Mouse (Mus musculus) heart, embryonic 11.5 days (tissue): ENCODE data around the gene Sox5. TPM values are rescaled to one million over a fixed set of nuclear protein-coding genes. Genes with fewer than 3 reads are reported as not detected.

ENCODE experiments used
- ATAC-seq: fragments of 200-750 bp; cut with Nextera tagmentation; replicated peaks from 2 replicates; pipeline ENCODE4 v1.8.0; 2017; ENCODE audit warnings: moderate library complexity; ENCODE audit not compliant: insufficient number of reproducible peaks, low FRiP score, low TSS enrichment
- H3K27ac ChIP-seq: fragments of 300-500 bp; sonication (generic); 2 replicates; pipeline ENCODE4 v1.5.1; 2014; ENCODE audit warnings: mild to moderate bottlenecking, low read depth, low read length
- H3K27me3 ChIP-seq: fragments of 300-500 bp; sonication (generic); 2 replicates; pipeline ENCODE4 v1.6.1; 2014; ENCODE audit warnings: mild to moderate bottlenecking, low read length, mixed read lengths; ENCODE audit not compliant: control insufficient read depth, insufficient read depth
- H3K36me3 ChIP-seq: fragments of 300-500 bp; sonication (generic); 2 replicates; pipeline ENCODE4 v1.6.1; 2014; ENCODE audit warnings: mild to moderate bottlenecking, low read length, moderate library complexity, mixed read lengths; ENCODE audit not compliant: control insufficient read depth, insufficient read depth
- H3K4me1 ChIP-seq: fragments of 300-500 bp; sonication (generic); 2 replicates; pipeline ENCODE4 v1.6.1; 2014; ENCODE audit warnings: low read length; ENCODE audit not compliant: control insufficient read depth, insufficient read depth
- H3K4me2 ChIP-seq: fragments of 300-500 bp; sonication (generic); 2 replicates; pipeline ENCODE4 v1.6.1; 2014; ENCODE audit warnings: mild to moderate bottlenecking, moderate library complexity
- H3K4me3 ChIP-seq: fragments of 300-500 bp; sonication (generic); 2 replicates; pipeline ENCODE4 v1.5.1; 2014; ENCODE audit warnings: low read depth, low read length
- H3K9ac ChIP-seq: fragments of 300-500 bp; sonication (generic); 2 replicates; pipeline ENCODE4 v1.6.1; 2014; ENCODE audit warnings: mild to moderate bottlenecking, low read depth, low read length, moderate library complexity
- H3K9me3 ChIP-seq: fragments of 300-500 bp; sonication (generic); replicated peaks from 2 replicates; pipeline ENCODE4 v1.6.1; 2016; ENCODE audit warnings: low read length; ENCODE audit not compliant: control insufficient read depth
- WGBS: fragments of 180-500 bp; shearing (Covaris S2); extraction: QIAGEN DNeasy Blood & Tissue Kit; methylation state at CpG from one replicate; pipeline ENCODE4 v1.1.7; 2014; ENCODE audit not compliant: insufficient replicate concordance; 5-methylcytosine and 5-hydroxymethylcytosine counted together
- polyA plus RNA-seq: library from polyadenylated mRNA; unstranded; fragments of >200 nt; fragmentation: Nextera tagmentation; extraction: Ambion mirVana; gene quantifications from 2 replicates; pipeline ENCODE4 v1.2.1, GENCODE M21; 2014

The Sox5 gene
- polyA plus RNA-seq, 1 experiment from 2014 or later = 16.2 TPM

- Histone ChIP-seq H3K27ac (no peak overlapping the region), H3K27me3 (no peaks in the 10 kb centered on the region), H3K4me1 (no peaks in the 10 kb centered on the region), H3K9ac (no peak overlapping the region), H3K4me2 (no peak overlapping the region), H3K36me3 (no peaks in the 10 kb centered on the region), H3K9me3 (no peaks in the 10 kb centered on the region), H3K4me3 (no peak overlapping the region)
- ATAC-seq = no peak
- WGBS = 79% methylated on average over 9 of the region's 9 CpGs
These were observed 739.8 kb downstream of the Sox5 start for GRCm38 (mm10) chr6:144041941-144042340.

GRCm38 (mm10) chr6:144041188-144041587 lies 740.6 kb downstream of the Sox5 start:
- Histone ChIP-seq H3K27ac (no peak overlapping the region), H3K4me3 (no peak overlapping the region), H3K4me2 (no peak overlapping the region), H3K27me3 (no peaks in the 10 kb centered on the region), H3K9me3 (no peaks in the 10 kb centered on the region), H3K36me3 (no peaks in the 10 kb centered on the region), H3K9ac (no peak overlapping the region), H3K4me1 (no peaks in the 10 kb centered on the region)
- WGBS = 56% methylated on average over 5 of the region's 5 CpGs
- ATAC-seq = no peak

GRCm38 (mm10) chr6:144040349-144040748 lies 741.4 kb downstream of the Sox5 start:
- no peak overlapping the region for H3K9ac ChIP-seq
- H3K27me3 ChIP-seq = no peaks in the 10 kb centered on the region
- no peak overlapping the region for H3K4me3 ChIP-seq
- WGBS = 85% methylated on average over 7 of the region's 7 CpGs
- no peaks in the 10 kb centered on the region for H3K9me3 ChIP-seq
- ATAC-seq = no peak
- no peaks in the 10 kb centered on the region for H3K36me3 ChIP-seq
- no peaks in the 10 kb centered on the region for H3K4me1 ChIP-seq
- no peak overlapping the region for H3K4me2 ChIP-seq
- no peak overlapping the region for H3K27ac ChIP-seq

- Histone ChIP-seq H3K4me2 (no peak overlapping the region), H3K4me3 (no peak overlapping the region), H3K27ac (no peak overlapping the region), H3K9me3 (no peaks in the 10 kb centered on the region), H3K4me1 (no peaks in the 10 kb centered on the region), H3K9ac (no peak overlapping the region), H3K27me3 (no peaks in the 10 kb centered on the region), H3K36me3 (no peaks in the 10 kb centered on the region)
- ATAC-seq = no peak
- WGBS = 55% methylated on average over 7 of the region's 7 CpGs
These were observed 742.6 kb downstream of the Sox5 start for GRCm38 (mm10) chr6:144039221-144039620.

GRCm38 (mm10) chr6:144033191-144033590 lies 748.6 kb downstream of the Sox5 start:
- Histone ChIP-seq H3K4me3 (no peak overlapping the region), H3K9ac (no peak overlapping the region), H3K4me1 (no peaks in the 10 kb centered on the region), H3K4me2 (no peak overlapping the region), H3K9me3 (no peaks in the 10 kb centered on the region), H3K27ac (no peak overlapping the region), H3K27me3 (no peaks in the 10 kb centered on the region), H3K36me3 (no peaks in the 10 kb centered on the region)
- ATAC-seq = no peak
- WGBS = 84% methylated on average over 2 of the region's 2 CpGs

GRCm38 (mm10) chr6:144016929-144017328 lies 764.8 kb downstream of the Sox5 start:
- no peak overlapping the region for H3K9ac ChIP-seq
- no peaks in the 10 kb centered on the region for H3K36me3 ChIP-seq
- no peak overlapping the region for H3K4me2 ChIP-seq
- no peaks in the 10 kb centered on the region for H3K27me3 ChIP-seq
- ATAC-seq = no peak
- H3K4me3 ChIP-seq = no peak overlapping the region
- no peaks in the 10 kb centered on the region for H3K9me3 ChIP-seq
- H3K27ac ChIP-seq = no peak overlapping the region
- no peaks in the 10 kb centered on the region for H3K4me1 ChIP-seq

- ATAC-seq = no peak
- H3K36me3 ChIP-seq = no peaks in the 10 kb centered on the region
- no peak overlapping the region for H3K27ac ChIP-seq
- H3K4me2 ChIP-seq = no peak overlapping the region
- H3K9me3 ChIP-seq = no peaks in the 10 kb centered on the region
- H3K4me1 ChIP-seq = no peaks in the 10 kb centered on the region
- H3K4me3 ChIP-seq = no peak overlapping the region
- WGBS = 64% methylated on average over 14 of the region's 14 CpGs
- H3K9ac ChIP-seq = no peak overlapping the region
- H3K27me3 ChIP-seq = no peaks in the 10 kb centered on the region
These were observed 769.8 kb downstream of the Sox5 start for GRCm38 (mm10) chr6:144011880-144012524.

- ATAC-seq = no peak
- H3K9ac ChIP-seq = no peak overlapping the region
- no peaks in the 10 kb centered on the region for H3K9me3 ChIP-seq
- no peaks in the 10 kb centered on the region for H3K4me1 ChIP-seq
- H3K4me3 ChIP-seq = no peak overlapping the region
- WGBS = 59% methylated on average over 3 of the region's 3 CpGs
- no peak overlapping the region for H3K4me2 ChIP-seq
- no peaks in the 10 kb centered on the region for H3K27me3 ChIP-seq
- no peak overlapping the region for H3K27ac ChIP-seq
- H3K36me3 ChIP-seq = no peaks in the 10 kb centered on the region
These were observed 770.8 kb downstream of the Sox5 start for GRCm38 (mm10) chr6:144010995-144011394.

GRCm38 (mm10) chr6:144010285-144010684 lies 771.5 kb downstream of the Sox5 start:
- Histone ChIP-seq H3K4me2 (no peak overlapping the region), H3K27ac (no peak overlapping the region), H3K4me1 (no peaks in the 10 kb centered on the region), H3K9ac (no peak overlapping the region), H3K4me3 (no peak overlapping the region), H3K9me3 (no peaks in the 10 kb centered on the region), H3K36me3 (no peaks in the 10 kb centered on the region), H3K27me3 (no peaks in the 10 kb centered on the region)
- ATAC-seq = no peak
